14 mouse cellular contexts compared by ENCODE assay signal in the genomic region with DNA sequence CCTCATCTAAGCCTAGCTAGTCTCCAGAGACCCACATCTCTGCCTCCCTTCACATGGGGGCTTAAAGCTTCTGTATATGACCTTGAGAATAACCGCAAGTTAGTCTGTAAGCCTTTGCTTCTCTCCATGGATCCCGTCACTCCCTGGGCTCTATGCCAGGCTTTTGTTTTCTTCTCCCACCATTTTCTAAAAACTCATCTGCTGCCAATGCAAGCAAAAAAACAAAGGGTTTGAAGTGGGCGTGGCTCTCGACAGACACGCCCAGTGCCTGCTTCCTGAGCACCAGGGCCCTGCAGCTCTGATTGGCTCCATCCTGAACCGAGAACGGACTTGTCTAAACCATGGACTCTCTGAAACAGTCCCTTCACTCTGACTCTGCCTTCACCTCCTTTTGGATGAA.
A peak's percentile ranks its signal among the peaks of the same experiment; 100 is the strongest.
DNase-seq lines count a peak whose midpoint lies in the region; ATAC-seq and TF ChIP-seq lines count a peak whose summit lies in the region.
"Had no signal": no experiment of that assay in that cellular context is flagged by ENCODE, and none has a peak within 500 bp of the region (broad histone marks: within the 10 kb centered on the region; RNA-seq: fewer than 3 reads in every experiment).

No protein-coding gene starts in this region.

- H3K79me2 ChIP-seq in CH12.LX (replicated peaks; ENCODE audit: control insufficient read depth, extremely low read depth, insufficient read depth, poor library complexity, severe bottlenecking), result no peaks in the 10 kb centered on the region

- H3K36me3 ChIP-seq in kidney, embryonic 15.5 days, result no peaks in the 10 kb centered on the region
- no peaks in the 10 kb centered on the region for H3K36me3 ChIP-seq in CH12.LX (replicated peaks in 1 of 2; ENCODE audit: control insufficient read depth in 1 of 2, insufficient read depth in 1 of 2, low read length in 1 of 2)
- H3K36me3 ChIP-seq in hindbrain, embryonic 11.5 days (ENCODE audit: control insufficient read depth, insufficient read depth, low read length), result no peaks in the 10 kb centered on the region
- H3K36me3 ChIP-seq in liver, embryonic 12.5 days, result no peaks in the 10 kb centered on the region
- H3K36me3 ChIP-seq: limb, embryonic 15.5 days had no signal

- no peak overlapping the region for H3K27ac ChIP-seq in kidney, embryonic 15.5 days
- no peak overlapping the region for H3K27ac ChIP-seq in CH12.LX (ENCODE audit: insufficient read depth, low read depth)
- no peak overlapping the region for H3K27ac ChIP-seq in hindbrain, embryonic 11.5 days (ENCODE audit: low read depth, low read length)
- no peak overlapping the region for H3K27ac ChIP-seq in liver, embryonic 12.5 days
- H3K27ac ChIP-seq: hindbrain, postnatal 0 days; limb, embryonic 15.5 days; macrophage had no signal

- peak; percentile 13 for DNase-seq in kidney, postnatal 14 days
- DNase-seq in CH12.LX (ENCODE audit: extremely low read depth) (peak; percentile 49), ES-CJ7 (ENCODE audit: low read depth, low spot score) (peak; percentile 38)
- DNase-seq in heart, postnatal 14 days, result peak; percentile 5 to 27
- no peak for DNase-seq in hindbrain, embryonic 11.5 days (ENCODE audit: low spot score)
- DNase-seq: cerebellum, adult 9-11 months; midbrain, embryonic 14.5 days; thymus, postnatal 36 days had no signal

- no peak for TF ChIP-seq RAD21 in CH12.LX (IDR thresholded peaks at IDR 0.05; ENCODE audit: low read depth, low read length)

- H3K27me3 ChIP-seq in kidney, embryonic 15.5 days, result no peaks in the 10 kb centered on the region
- H3K27me3 ChIP-seq in CH12.LX (replicated peaks), result peaks cover 1% of the 10 kb centered on the region
- no peaks in the 10 kb centered on the region for H3K27me3 ChIP-seq in hindbrain, embryonic 11.5 days (ENCODE audit: control insufficient read depth, insufficient read depth, low read length)
- no peaks in the 10 kb centered on the region for H3K27me3 ChIP-seq in liver, embryonic 12.5 days (replicated peaks)
- H3K27me3 ChIP-seq: limb, embryonic 15.5 days had no signal

- intact Hi-C loops in heart, postnatal 14 days (cut with DNase I), result no loop called here

- H3K4me3 ChIP-seq in kidney, embryonic 15.5 days (replicated peaks), result no peak overlapping the region
- H3K4me3 ChIP-seq in CH12.LX (replicated peaks in 1 of 3; ENCODE audit: low read depth in 2 of 3, low read length in 2 of 3, poor library complexity in 1 of 3), result no peak overlapping the region
- H3K4me3 ChIP-seq in hindbrain, embryonic 11.5 days (ENCODE audit: low read depth, low read length), result no peak overlapping the region
- H3K4me3 ChIP-seq in liver, embryonic 12.5 days, result no peak overlapping the region
- H3K4me3 ChIP-seq: limb, embryonic 15.5 days had no signal

- dilution Hi-C loops in CH12.LX (cut with MboI; ENCODE audit: extremely low pct_ligation_motif_present, extremely low pct_unique_long_range_greater_than_20kb, low sequenced_read_pairs), result no loop called here

- no peak for TF ChIP-seq POLR2A in CH12.LX (IDR thresholded peaks at IDR 0.05; ENCODE audit: low read depth, low read length)

- no peak overlapping the region for H3K4me2 ChIP-seq in kidney, embryonic 15.5 days
- H3K4me2 ChIP-seq in CH12.LX (ENCODE audit: insufficient read depth, low read depth, poor library complexity, severe bottlenecking), result no peak overlapping the region
- H3K4me2 ChIP-seq in hindbrain, embryonic 11.5 days (replicated peaks; ENCODE audit: low read depth, low read length), result no peak overlapping the region
- no peak overlapping the region for H3K4me2 ChIP-seq in liver, embryonic 12.5 days
- H3K4me2 ChIP-seq: limb, embryonic 15.5 days had no signal

- H3K4me1 ChIP-seq in kidney, embryonic 15.5 days, result 0 out of 2 replicates have a peak, but pooled peaks cover 6% of the 10 kb centered on the region
- peaks cover 0 to 54% of the 10 kb centered on the region in 2 experiments; a peak in 3 of 4 replicates for H3K4me1 ChIP-seq in CH12.LX (ENCODE audit: control insufficient read depth in 1 of 2, insufficient read depth in 2 of 2)
- H3K4me1 ChIP-seq in hindbrain, embryonic 11.5 days (replicated peaks; ENCODE audit: control insufficient read depth, insufficient read depth, low read length), result no peaks in the 10 kb centered on the region
- no peaks in the 10 kb centered on the region for H3K4me1 ChIP-seq in liver, embryonic 12.5 days

- in situ Hi-C loops in CH12.LX (cut with MboI; ENCODE audit: low pct_ligation_motif_present, low pct_unique_long_range_greater_than_20kb, low sequenced_read_pairs), result no loop called here

- ATAC-seq in kidney, embryonic 15.5 days (replicated peaks; ENCODE audit: low FRiP score), result no peak
- ATAC-seq in hindbrain, embryonic 11.5 days (ENCODE audit: low FRiP score), result no peak
- no peak for ATAC-seq in liver, embryonic 12.5 days
- ATAC-seq: hindbrain, postnatal 0 days; Patski had no signal

- no peak for TF ChIP-seq CTCF in CH12.LX (conservative IDR thresholded peaks at IDR 0.05 in 1 of 2, IDR thresholded peaks at IDR 0.05 in 1 of 2; ENCODE audit: low read depth in 2 of 2, low read length in 2 of 2)

- no peak overlapping the region for H3K9ac ChIP-seq in kidney, embryonic 15.5 days
- H3K9ac ChIP-seq in CH12.LX (ENCODE audit: insufficient read depth, low read depth), result no peak overlapping the region
- no peak overlapping the region for H3K9ac ChIP-seq in hindbrain, embryonic 11.5 days (ENCODE audit: low read depth, low read length)
- no peak overlapping the region for H3K9ac ChIP-seq in liver, embryonic 12.5 days
- H3K9ac ChIP-seq: limb, embryonic 15.5 days had no signal

- no peaks in the 10 kb centered on the region for H3K9me3 ChIP-seq in kidney, embryonic 15.5 days (replicated peaks)
- H3K9me3 ChIP-seq in CH12.LX (replicated peaks; ENCODE audit: low read length), result no peaks in the 10 kb centered on the region
- no peaks in the 10 kb centered on the region for H3K9me3 ChIP-seq in hindbrain, embryonic 11.5 days (ENCODE audit: control insufficient read depth, low read length)
- H3K9me3 ChIP-seq in liver, embryonic 12.5 days (replicated peaks), result no peaks in the 10 kb centered on the region
- H3K9me3 ChIP-seq: limb, embryonic 15.5 days had no signal

- WGBS in kidney, embryonic 15.5 days, result 66% methylated on average over 7 of the region's 7 CpGs
- WGBS in hindbrain, embryonic 11.5 days, result 72% methylated on average over 7 of the region's 7 CpGs
- 50% methylated on average over 7 of the region's 7 CpGs for WGBS in liver, embryonic 12.5 days (ENCODE audit: insufficient replicate concordance)

- TF ChIP-seq EP300 in CH12.LX (IDR thresholded peaks at IDR 0.05; ENCODE audit: low read length), result no peak

TF ChIP-seq in CH12.LX, 34 proteins besides CTCF, POLR2A, EP300 and RAD21:
- TF ChIP-seq ELF1 (IDR thresholded peaks at IDR 0.05; ENCODE audit: low read depth, low read length), result peak; percentile 16; the same call in 1 of the 2 replicates
- no peak for TF ChIP-seq NRF1 (IDR thresholded peaks at IDR 0.05; ENCODE audit: low read depth, low read length)
TF ChIP-seq in CH12.LX: peak in this region for 1.
